Mouse (Mus musculus): ENCODE data around the gene Spsb2. TPM values are rescaled to one million over a fixed set of nuclear protein-coding genes. Genes with fewer than 3 reads are reported as not detected.
A peak's percentile ranks its signal among the peaks of the same experiment; 100 is the strongest.
"Not testable (repeated sequence)": the region's sequence is repeated elsewhere in the genome, so short reads cannot be mapped to it uniquely, and the experiment has no call there.

Spsb2 gene
- polyA plus RNA-seq, 1 experiment from 2014 or later, result 18.9 TPM

DNA sequence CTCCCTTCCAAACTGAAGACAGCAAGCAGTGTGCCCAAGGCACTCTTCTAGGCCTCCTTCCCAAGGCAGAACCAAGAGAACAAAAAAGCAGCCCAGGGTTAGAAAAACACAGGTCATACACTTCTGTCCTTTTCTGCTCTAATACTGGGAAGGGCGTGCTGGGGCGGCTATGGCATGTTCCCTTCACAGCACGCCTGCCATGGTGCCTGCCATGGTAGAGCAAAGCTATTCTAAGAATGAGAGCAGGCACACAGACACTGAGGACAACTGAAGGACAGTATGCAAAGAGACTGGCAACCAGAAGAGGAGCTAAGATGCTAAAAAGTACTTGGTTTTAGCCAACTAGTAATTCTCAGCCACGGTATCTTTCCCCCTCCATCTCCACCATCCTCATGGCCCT is 13.6 kb downstream of the Spsb2 start:
- Histone ChIP-seq H3K36me3 (ENCODE audit: control insufficient read depth, insufficient read depth, low read length) (peaks cover 50% of the 10 kb centered on the region), H3K4me1 (replicated peaks; ENCODE audit: control insufficient read depth, insufficient read depth) (no peaks in the 10 kb centered on the region)
- TF ChIP-seq CTCF (IDR thresholded peaks at IDR 0.05; ENCODE audit: low read depth), result no peak
- TF ChIP-seq EP300 (optimal IDR thresholded peaks at IDR 0.05), result no peak

DNA sequence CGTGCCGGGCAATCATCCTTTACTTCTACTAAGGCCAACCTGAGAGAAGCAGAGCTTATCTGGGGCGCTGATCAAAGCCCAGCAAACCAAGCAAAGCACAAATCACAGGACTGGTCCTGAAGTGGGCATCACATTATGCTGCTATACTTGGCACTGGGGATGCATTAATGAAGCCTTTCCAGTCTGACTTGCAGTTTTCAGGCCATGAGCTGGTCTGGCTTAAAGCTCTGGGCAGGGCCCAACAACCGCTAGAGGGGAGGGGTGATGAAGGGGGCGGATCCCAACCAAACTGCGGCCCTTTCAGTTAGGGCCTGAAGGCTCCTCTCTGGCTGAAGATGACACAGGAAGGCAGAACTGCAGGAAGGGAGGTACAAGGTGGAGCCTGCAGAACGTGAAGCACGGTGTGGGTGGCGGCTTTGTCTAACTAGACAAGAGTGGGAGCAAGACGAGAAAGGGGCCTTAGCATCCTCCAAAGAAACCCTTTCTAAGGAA is 19.7 kb downstream of the Spsb2 start:
- H3K9ac ChIP-seq (ENCODE audit: low read length), result peak overlapping the region; percentile 60
- H3K4me2 ChIP-seq (replicated peaks; ENCODE audit: low read depth), result peak overlapping the region; percentile 83
- ATAC-seq (ENCODE audit: low FRiP score, low TSS enrichment) (no peak), DNase-seq (ENCODE audit: low spot score) (peak; percentile 49)
- no peak; the same call in none of the 2 replicates for TF ChIP-seq CTCF (IDR thresholded peaks at IDR 0.05; ENCODE audit: low read depth)
- peaks cover 13% of the 10 kb centered on the region for H3K36me3 ChIP-seq (ENCODE audit: control insufficient read depth, insufficient read depth, low read length)
- H3K4me1 ChIP-seq (replicated peaks; ENCODE audit: control insufficient read depth, insufficient read depth), result 0 out of 2 replicates have a peak, but pooled peaks cover 2% of the 10 kb centered on the region
- no peaks in the 10 kb centered on the region for H3K9me3 ChIP-seq (ENCODE audit: control insufficient read depth, low read length)
- no peaks in the 10 kb centered on the region for H3K27me3 ChIP-seq (ENCODE audit: control insufficient read depth, insufficient read depth, low read length)
- peak overlapping the region; percentile 66 for H3K4me3 ChIP-seq (ENCODE audit: low read depth, low read length)
- 18% methylated on average over 10 of the region's 10 CpGs for WGBS
- H3K27ac ChIP-seq (replicated peaks), result peak overlapping the region; percentile 76

More for the DNA sequence above, 13.6 kb downstream of the Spsb2 start:
- Histone ChIP-seq H3K4me2 (replicated peaks; ENCODE audit: low read depth) (no peak overlapping the region), H3K9ac (ENCODE audit: low read length) (no peak overlapping the region), H3K9me3 (ENCODE audit: control insufficient read depth, low read length) (no peaks in the 10 kb centered on the region), H3K4me3 (ENCODE audit: low read depth, low read length) (no peak overlapping the region), H3K27ac (replicated peaks) (no peak overlapping the region), H3K27me3 (ENCODE audit: control insufficient read depth, insufficient read depth, low read length) (no peaks in the 10 kb centered on the region)
- no peak for DNase-seq (ENCODE audit: low spot score)
- no peak for ATAC-seq (ENCODE audit: low FRiP score, low TSS enrichment)
- WGBS, result 91% methylated on average over 4 of the region's 4 CpGs

- peak within 1 kb of the TSS; percentile 84 for H3K4me2 ChIP-seq (replicated peaks; ENCODE audit: low read depth)
- no peaks in the 10 kb centered on the region for H3K9me3 ChIP-seq (ENCODE audit: control insufficient read depth, low read length)
- TF ChIP-seq CTCF (IDR thresholded peaks at IDR 0.05; ENCODE audit: low read depth) (peak; percentile 46), EP300 (optimal IDR thresholded peaks at IDR 0.05) (no peak)
- H3K27ac ChIP-seq (replicated peaks), result peak within 1 kb of the TSS; percentile 90
- ATAC-seq (ENCODE audit: low FRiP score, low TSS enrichment), result peak; percentile 95
- peak within 1 kb of the TSS; percentile 66 for H3K9ac ChIP-seq (ENCODE audit: low read length)
- H3K4me3 ChIP-seq (ENCODE audit: low read depth, low read length), result peak within 1 kb of the TSS; percentile 66
- WGBS, result under 1% methylated on average over 55 of the region's 55 CpGs
- peak; percentile 99 for DNase-seq (ENCODE audit: low spot score)
- H3K27me3 ChIP-seq (ENCODE audit: control insufficient read depth, insufficient read depth, low read length), result no peaks in the 10 kb centered on the region
- 0 out of 2 replicates have a peak, but pooled peaks cover 2% of the 10 kb centered on the region for H3K4me1 ChIP-seq (replicated peaks; ENCODE audit: control insufficient read depth, insufficient read depth)
- H3K36me3 ChIP-seq (ENCODE audit: control insufficient read depth, insufficient read depth, low read length), result peaks cover 8% of the 10 kb centered on the region
These were observed 20.7 kb downstream of the Spsb2 start, which contains the start of the genes Usp5 and Cdca3 for GRCm38 (mm10) chr6:124828868-124829798. Gene Usp5 (minus strand): TSS chr6:124829484. Gene Cdca3 (plus strand): TSS chr6:124829547.

- Histone ChIP-seq H3K9ac (ENCODE audit: low read length) (peak overlapping the region; percentile 62), H3K9me3 (ENCODE audit: control insufficient read depth, low read length) (no peaks in the 10 kb centered on the region)
- TF ChIP-seq CTCF (IDR thresholded peaks at IDR 0.05; ENCODE audit: low read depth), result peak; percentile 43
- TF ChIP-seq EP300 (optimal IDR thresholded peaks at IDR 0.05), result peak; percentile 30
These were observed 21.6 kb downstream of the Spsb2 start for GRCm38 (mm10) chr6:124829799-124830700.

DNA sequence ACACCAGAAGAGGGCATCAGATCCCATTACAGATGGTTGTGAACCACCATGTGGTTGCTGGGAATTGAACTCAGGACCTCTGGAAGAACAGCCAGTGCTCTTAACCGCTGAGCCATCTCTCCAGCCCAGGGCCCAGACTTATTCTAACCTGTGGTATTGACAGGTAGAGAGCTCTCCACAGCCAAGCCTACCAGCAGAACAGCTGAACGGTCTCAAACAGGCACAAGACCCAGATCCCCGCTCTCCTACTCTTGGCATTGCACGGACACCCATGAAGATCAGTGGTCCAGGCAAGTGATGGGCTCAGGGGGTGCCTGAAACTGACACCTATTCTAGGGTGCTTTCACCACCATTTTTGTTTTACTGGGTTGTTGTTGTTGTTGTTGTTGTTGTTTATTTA is 22.7 kb downstream of the Spsb2 start:
- 89% methylated on average over 4 of the region's 4 CpGs for WGBS
- H3K9me3 ChIP-seq (ENCODE audit: control insufficient read depth, low read length); H3K27ac ChIP-seq (replicated peaks); ATAC-seq (ENCODE audit: low FRiP score, low TSS enrichment); H3K4me1 ChIP-seq (replicated peaks; ENCODE audit: control insufficient read depth, insufficient read depth); H3K27me3 ChIP-seq (ENCODE audit: control insufficient read depth, insufficient read depth, low read length); H3K36me3 ChIP-seq (ENCODE audit: control insufficient read depth, insufficient read depth, low read length); DNase-seq (ENCODE audit: low spot score); H3K9ac ChIP-seq (ENCODE audit: low read length); H3K4me3 ChIP-seq (ENCODE audit: low read depth, low read length): not testable (repeated sequence)
- peak overlapping the region; percentile 84 for H3K4me2 ChIP-seq (replicated peaks; ENCODE audit: low read depth)

More at GRCm38 (mm10) chr6:124829799-124830700, 21.6 kb downstream of the Spsb2 start:
- ATAC-seq (ENCODE audit: low FRiP score, low TSS enrichment), result peak; percentile 86
- H3K4me3 ChIP-seq (ENCODE audit: low read depth, low read length), result peak overlapping the region; percentile 66
- peak overlapping the region; percentile 84 for H3K4me2 ChIP-seq (replicated peaks; ENCODE audit: low read depth)
- H3K27ac ChIP-seq (replicated peaks), result peak overlapping the region; percentile 90
- H3K36me3 ChIP-seq (ENCODE audit: control insufficient read depth, insufficient read depth, low read length), result peaks cover 2% of the 10 kb centered on the region; the same call in 1 of the 2 replicates
- peak; percentile 92 for DNase-seq (ENCODE audit: low spot score)
- WGBS, result under 1% methylated on average over 38 of the region's 38 CpGs
- H3K4me1 ChIP-seq (replicated peaks; ENCODE audit: control insufficient read depth, insufficient read depth), result 0 out of 2 replicates have a peak, but pooled peaks cover 2% of the 10 kb centered on the region
- no peaks in the 10 kb centered on the region for H3K27me3 ChIP-seq (ENCODE audit: control insufficient read depth, insufficient read depth, low read length)
